Mouse (Mus musculus): ENCODE data around the gene Gtf3c5.

DNA sequence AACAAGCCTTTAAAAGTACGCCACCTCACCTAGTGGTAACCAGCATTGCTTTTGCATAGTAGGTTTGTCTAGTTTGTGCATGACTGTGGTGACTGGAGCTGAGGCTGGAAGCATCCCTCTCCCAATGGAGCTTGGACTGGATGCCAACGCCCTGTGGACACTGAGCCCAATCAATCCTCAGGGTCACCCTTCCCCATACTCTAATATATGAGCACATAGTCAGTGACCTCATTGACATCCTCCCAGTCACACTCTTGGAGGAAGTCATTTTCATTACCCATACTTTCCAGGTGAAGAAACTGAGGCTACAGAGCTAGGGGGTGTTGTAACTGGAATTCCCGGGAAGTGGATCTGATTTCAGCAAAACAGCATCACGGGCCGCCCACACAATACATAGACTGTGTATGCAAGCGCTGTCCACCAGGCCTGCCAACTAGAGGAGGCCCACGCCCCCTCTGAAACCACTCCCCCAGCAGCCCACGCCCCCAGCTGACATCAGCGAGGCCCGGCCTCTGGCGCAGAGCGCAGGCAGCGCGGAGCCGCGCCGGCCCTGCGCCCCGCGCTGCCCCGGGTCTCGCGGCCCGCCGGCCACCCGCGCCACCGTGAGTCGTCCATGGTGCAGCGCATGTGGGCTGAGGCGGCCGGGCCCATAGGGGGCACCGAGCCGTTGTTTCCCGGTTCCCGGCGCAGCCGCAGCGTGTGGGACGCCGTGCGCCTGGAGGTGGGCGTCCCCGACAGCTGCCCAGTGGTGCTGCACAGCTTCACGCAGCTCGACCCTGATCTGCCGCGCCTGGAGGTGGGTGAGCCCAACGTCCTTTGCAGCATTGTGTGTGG, 50.4 kb downstream of the Gtf3c5 start:
- TF ChIP-seq TAL1 (IDR thresholded peaks at IDR 0.05; ENCODE audit: low read length) (no peak), GATA1 (IDR thresholded peaks at IDR 0.05; ENCODE audit: low read length) (no peak)
